Mouse (Mus musculus) kidney, adult 18-20 months (tissue): Measurements from ENCODE around the gene Gm13697.
"Not testable (repeated sequence)": the region's sequence is repeated elsewhere in the genome, so short reads cannot be mapped to it uniquely, and the experiment has no call there.

Experiments
- DNase-seq: peaks from one replicate; pipeline ENCODE4 v3.0.0; 2021

The Gm13697 gene

DNA sequence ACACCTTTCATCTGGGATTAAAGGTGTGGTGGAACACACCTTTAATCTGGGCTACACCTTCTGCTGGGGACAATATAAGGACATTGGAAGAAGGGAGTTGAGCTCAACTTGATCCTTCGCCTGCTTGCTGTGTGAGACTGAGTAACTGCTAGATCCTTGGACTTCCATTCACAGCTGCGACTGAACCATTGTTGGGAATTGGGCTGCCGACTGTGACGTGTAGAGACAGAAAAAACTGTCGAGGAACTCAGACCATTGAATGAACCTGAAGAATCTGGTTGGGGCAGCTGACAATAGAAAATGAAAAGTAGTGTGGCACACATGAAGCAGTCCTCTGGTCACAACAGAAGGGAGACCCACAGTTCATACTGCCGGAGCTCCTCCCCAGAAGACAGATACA, at the start of gene Gm13697:
Gene Gm13697, plus strand, starts transcription at position 301 of the 400 bp plus-strand sequence.
- DNase-seq = not testable (repeated sequence)

DNA sequence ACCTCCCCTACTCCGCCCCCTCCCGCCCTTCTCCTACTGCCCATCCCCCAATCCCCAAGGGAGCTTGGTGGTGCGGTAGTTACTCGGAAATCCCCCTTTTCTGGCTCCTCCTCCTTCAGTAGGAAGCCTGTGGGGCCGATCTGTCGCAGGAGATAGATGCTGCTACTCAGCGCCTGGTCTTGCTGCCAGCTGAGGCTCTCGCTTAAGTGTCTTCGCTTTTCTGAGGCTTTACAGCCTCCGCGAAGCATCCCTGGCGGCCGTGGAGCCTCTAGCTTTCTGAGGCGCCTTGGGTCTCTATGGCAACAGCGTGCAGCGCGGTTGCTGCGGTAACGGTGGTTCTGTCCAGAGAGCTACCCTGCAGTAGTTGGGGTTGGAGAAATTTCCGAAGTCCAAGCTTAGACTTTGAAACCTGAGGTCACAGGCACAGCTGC, 43.6 kb upstream of the Gm13697 start, which contains the start of gene Zswim2:
Gene Zswim2, minus strand, starts transcription at position 298 of the 431 bp plus-strand sequence.
- DNase-seq = peak; percentile 24

DNA sequence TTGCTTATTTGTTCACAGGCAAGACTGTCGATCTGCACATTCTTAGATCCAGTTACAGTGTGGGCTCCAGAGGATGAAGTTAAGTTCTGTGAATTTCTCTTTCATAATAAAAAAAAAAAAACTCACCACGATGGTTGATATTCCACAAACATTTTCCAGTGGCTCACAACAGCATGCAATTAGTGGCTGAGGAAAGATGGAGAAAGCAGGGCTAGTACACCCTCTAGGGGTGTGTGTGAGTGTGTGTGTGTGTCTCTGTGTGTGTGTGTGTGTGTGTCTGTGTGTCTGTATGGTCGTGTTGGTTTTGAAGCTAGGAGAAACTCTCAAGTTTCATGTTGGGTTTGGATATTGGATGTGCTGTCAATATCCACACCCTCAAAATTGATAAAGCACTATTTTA, 43.2 kb upstream of the Gm13697 start:
- DNase-seq = no peak

DNA sequence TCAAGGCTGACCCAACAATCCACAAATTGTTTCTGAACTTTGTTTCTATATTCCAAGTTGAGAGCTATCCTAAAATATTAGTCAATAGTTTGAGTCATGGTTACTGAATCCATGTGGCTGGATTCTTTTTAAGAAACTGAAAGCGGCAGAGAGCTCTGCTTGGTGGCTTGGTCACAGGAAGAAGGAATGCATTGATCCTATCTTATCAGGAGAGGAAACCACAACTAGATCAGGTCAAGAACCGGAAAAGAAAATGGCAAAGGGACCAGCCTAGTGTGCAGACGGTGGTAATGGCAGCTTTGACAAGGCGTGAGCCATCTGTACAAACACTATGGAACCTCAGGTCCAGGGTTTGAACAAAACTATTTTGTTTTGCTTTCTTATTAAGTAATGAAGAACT, 42.8 kb upstream of the Gm13697 start:
- no peak for DNase-seq

DNA sequence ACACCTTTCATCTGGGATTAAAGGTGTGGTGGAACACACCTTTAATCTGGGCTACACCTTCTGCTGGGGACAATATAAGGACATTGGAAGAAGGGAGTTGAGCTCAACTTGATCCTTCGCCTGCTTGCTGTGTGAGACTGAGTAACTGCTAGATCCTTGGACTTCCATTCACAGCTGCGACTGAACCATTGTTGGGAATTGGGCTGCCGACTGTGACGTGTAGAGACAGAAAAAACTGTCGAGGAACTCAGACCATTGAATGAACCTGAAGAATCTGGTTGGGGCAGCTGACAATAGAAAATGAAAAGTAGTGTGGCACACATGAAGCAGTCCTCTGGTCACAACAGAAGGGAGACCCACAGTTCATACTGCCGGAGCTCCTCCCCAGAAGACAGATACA, 29.1 kb upstream of the Gm13697 start, which contains the start of gene Gm13698:
Gene Gm13698, plus strand, starts transcription at position 301 of the 400 bp plus-strand sequence.
- not testable (repeated sequence) for DNase-seq

DNA sequence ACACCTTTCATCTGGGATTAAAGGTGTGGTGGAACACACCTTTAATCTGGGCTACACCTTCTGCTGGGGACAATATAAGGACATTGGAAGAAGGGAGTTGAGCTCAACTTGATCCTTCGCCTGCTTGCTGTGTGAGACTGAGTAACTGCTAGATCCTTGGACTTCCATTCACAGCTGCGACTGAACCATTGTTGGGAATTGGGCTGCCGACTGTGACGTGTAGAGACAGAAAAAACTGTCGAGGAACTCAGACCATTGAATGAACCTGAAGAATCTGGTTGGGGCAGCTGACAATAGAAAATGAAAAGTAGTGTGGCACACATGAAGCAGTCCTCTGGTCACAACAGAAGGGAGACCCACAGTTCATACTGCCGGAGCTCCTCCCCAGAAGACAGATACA, 23.3 kb upstream of the Gm13697 start, which contains the start of gene Gm13693:
Gene Gm13693, plus strand, starts transcription at position 301 of the 400 bp plus-strand sequence.
- not testable (repeated sequence) for DNase-seq

DNA sequence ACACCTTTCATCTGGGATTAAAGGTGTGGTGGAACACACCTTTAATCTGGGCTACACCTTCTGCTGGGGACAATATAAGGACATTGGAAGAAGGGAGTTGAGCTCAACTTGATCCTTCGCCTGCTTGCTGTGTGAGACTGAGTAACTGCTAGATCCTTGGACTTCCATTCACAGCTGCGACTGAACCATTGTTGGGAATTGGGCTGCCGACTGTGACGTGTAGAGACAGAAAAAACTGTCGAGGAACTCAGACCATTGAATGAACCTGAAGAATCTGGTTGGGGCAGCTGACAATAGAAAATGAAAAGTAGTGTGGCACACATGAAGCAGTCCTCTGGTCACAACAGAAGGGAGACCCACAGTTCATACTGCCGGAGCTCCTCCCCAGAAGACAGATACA, 17.5 kb upstream of the Gm13697 start, which contains the start of gene Gm13695:
Gene Gm13695, plus strand, starts transcription at position 301 of the 400 bp plus-strand sequence.
- not testable (repeated sequence) for DNase-seq

DNA sequence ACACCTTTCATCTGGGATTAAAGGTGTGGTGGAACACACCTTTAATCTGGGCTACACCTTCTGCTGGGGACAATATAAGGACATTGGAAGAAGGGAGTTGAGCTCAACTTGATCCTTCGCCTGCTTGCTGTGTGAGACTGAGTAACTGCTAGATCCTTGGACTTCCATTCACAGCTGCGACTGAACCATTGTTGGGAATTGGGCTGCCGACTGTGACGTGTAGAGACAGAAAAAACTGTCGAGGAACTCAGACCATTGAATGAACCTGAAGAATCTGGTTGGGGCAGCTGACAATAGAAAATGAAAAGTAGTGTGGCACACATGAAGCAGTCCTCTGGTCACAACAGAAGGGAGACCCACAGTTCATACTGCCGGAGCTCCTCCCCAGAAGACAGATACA, 11.7 kb upstream of the Gm13697 start, which contains the start of gene Gm13696:
Gene Gm13696, plus strand, starts transcription at position 301 of the 400 bp plus-strand sequence.
- DNase-seq = not testable (repeated sequence)

DNA sequence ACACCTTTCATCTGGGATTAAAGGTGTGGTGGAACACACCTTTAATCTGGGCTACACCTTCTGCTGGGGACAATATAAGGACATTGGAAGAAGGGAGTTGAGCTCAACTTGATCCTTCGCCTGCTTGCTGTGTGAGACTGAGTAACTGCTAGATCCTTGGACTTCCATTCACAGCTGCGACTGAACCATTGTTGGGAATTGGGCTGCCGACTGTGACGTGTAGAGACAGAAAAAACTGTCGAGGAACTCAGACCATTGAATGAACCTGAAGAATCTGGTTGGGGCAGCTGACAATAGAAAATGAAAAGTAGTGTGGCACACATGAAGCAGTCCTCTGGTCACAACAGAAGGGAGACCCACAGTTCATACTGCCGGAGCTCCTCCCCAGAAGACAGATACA, 5.9 kb upstream of the Gm13697 start, which contains the start of gene Gm13694:
Gene Gm13694, plus strand, starts transcription at position 301 of the 400 bp plus-strand sequence.
- not testable (repeated sequence) for DNase-seq

DNA sequence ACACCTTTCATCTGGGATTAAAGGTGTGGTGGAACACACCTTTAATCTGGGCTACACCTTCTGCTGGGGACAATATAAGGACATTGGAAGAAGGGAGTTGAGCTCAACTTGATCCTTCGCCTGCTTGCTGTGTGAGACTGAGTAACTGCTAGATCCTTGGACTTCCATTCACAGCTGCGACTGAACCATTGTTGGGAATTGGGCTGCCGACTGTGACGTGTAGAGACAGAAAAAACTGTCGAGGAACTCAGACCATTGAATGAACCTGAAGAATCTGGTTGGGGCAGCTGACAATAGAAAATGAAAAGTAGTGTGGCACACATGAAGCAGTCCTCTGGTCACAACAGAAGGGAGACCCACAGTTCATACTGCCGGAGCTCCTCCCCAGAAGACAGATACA, 5.7 kb downstream of the Gm13697 start, which contains the start of gene Gm13691:
Gene Gm13691, plus strand, starts transcription at position 301 of the 400 bp plus-strand sequence.
- not testable (repeated sequence) for DNase-seq

DNA sequence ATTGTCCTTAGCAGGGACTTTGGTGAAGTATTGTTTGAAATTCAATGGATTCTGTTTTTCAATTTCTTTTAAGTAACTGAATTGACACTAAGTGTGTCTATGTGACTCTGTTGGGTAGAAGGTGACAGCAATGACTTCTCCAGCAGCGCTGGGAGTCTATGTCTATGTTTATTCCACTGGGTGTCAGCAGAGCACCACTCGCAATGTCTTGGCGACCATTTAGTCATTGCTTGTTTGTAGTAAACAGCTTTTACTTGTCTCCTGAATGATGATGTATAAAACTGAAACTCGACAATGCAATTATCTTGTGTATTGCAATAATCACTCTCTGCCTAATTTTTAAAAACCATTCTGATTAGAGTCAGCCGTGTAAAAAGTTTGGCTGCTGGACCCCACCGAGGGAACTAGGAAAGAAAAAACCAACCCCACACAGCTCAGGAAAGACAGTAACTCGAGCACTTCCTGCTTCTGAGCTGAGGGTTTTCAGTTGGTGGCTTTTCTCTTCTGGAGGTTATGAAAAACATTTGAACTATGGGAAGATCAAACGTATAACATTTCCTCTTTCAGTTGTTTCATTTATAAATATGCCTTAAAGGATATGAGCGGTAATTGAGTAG, 9.2 kb downstream of the Gm13697 start:
- not testable (repeated sequence) for DNase-seq

DNA sequence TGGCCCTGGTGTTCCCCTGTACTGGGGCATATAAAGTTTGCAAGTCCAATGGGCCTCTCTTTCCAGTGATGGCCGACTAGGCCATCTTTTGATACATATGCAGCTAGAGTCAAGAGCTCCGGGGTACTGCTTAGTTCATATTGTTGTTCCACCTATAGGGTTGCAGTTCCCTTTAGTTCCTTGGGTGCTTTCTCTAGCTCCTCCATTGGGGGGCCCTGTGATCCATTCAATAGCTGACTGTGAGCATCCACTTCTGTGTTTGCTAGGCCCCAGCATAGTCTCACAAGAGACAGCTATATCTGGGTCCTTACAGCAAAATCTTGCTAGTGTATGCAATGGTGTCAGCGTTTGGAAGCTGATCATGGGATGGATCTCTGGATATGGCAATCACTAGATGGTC, 10.0 kb downstream of the Gm13697 start:
- DNase-seq = not testable (repeated sequence)

DNA sequence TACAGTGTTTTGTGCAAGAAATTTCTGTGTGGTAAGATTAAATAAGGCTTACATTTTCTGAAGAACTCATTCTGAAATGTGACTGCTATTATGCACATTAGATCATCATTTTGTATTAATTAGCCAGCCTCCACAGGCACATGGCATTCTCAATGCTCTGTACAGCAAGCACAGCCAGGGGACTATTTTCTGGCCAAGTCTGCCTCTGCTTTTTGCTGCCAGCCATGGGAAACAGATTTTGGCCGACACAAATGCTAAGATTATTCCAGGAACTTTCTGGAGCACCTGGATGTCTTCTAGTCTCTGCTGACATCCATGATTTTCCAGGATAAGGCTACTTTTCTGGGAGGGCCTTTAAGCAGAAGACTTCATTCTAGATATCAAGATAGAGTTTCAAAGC, 24.4 kb downstream of the Gm13697 start:
- DNase-seq = no peak

DNA sequence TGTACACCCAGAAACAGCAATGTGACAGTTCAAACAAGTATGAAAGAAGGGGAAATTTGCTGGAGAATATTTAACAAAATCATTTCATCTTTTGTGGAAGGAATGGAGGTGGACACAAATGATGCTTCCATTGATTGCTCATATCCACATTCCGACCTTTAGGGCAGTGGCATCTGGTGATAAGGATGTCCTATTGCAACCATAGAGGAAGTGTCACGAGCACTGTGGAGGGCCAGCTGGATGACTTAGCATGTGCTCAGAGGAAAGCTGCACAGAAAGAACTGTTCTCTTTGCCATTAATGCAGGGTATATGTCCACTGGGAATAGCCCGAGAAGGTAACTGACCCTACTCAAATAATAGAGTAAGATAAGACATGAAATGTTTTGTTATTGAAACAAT, 25.3 kb downstream of the Gm13697 start:
- DNase-seq = no peak

DNA sequence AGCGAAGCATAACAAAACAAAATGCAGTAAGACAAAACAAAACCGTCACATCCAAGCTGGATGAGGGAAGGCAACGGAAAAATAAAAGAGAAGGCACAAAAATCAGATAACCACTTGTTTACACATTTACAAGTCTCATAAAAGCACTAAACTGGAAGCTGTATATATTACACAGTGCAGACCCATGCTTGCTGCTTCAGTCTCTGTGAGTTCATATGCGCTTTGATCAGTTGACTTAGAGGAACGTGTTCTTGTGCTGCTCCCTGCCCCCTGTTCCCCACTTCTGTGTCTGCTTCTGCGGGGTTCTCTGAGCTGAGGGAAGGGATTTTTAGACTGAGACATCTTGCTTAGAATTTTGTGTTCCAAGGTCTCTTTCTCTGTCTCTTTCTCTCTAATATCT, 30.0 kb downstream of the Gm13697 start:
- DNase-seq = no peak

DNA sequence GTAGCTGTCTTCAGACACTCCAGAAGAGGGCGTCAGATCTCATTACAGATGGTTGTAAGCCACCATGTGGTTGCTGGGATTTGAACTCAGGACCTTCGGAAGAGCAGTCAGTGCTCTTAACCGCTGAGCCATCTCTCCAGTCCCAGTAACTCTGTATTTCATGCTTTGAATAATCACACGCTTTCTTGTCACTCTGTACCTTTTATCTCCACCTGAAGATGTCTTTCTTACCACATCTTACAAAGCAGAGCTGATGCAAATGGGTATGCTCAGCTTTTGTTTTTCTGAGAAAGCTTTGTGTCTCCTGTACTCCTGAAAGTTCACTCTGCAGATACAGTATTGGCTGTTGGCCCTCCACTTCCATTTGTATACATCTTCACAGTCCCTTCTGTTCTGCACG, 31.7 kb downstream of the Gm13697 start:
- DNase-seq = not testable (repeated sequence)

DNA sequence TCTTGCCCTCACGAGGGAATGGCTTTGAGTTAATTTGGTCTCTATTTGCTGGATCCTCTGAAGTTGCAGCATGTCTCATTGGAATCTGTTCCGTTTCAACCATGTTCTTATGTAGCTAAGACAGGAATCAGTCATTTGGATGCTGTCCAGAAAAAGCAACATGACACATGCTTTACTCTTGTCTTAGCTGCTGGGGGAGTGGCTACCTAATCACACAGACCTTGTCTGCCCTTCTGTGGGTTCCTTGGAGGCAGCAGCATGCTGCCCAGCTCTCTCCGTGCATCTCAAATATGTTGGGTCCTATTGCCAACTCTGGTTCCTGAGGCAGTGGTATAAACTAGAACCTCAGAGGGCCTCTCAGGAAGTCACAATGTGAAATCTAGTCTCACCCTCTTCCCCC, 33.8 kb downstream of the Gm13697 start:
- DNase-seq = no peak

DNA sequence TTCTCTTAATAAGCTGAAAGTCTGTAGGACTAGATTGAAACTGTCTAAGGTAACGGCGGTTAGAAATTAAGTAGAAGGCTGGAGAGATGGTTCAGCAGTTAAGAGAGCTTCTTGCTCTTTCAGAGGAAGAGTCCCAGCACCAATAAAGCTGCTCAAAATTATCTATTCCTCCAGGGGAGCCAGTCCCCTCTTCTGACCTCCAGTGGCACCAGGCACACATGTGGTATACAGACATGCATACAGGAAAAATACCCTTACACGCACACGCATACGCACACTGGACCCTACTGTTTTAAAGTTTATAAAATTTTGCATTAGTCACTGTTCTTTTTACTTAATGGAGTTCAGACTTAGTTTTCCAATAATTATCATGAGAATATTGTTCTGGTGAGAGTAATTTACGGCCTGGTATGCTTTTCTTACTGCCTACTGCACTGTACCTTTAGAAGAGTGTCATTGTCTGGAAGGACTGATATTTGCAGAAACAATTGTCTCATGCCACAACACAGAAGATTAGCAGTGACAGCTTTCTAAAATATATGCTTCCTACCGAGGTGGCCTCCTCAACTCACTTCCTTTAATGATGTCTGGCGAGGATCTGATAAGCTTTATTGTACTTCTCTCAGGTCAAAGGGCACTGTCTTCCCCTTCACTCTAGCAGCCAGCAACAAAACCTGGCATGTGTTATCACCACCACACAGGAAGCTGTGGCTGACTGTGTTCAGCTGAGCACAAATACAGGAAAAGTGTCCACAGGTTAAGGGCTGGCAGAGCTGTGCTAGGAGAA, 35.2 kb downstream of the Gm13697 start:
- peak; percentile 27 for DNase-seq

DNA sequence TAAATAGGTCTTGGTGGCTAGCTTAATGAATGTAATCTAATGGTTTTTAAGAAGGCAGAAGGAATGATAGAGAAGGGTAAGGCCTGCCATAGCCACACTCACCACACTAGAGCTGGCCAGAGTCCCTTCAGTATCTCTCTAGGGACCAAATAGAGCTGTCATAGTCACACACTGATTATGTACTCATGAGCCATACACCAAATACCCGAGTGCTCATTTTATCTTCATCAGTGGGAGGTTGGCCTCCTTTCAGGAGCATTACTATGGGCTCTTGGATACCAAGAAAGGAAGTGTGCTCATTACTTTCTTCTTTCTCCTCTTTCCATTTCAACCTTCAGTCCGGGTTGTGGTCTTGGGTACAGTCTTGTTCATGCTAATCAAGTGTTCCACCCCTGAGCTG, 37.4 kb downstream of the Gm13697 start:
- DNase-seq = no peak

DNA sequence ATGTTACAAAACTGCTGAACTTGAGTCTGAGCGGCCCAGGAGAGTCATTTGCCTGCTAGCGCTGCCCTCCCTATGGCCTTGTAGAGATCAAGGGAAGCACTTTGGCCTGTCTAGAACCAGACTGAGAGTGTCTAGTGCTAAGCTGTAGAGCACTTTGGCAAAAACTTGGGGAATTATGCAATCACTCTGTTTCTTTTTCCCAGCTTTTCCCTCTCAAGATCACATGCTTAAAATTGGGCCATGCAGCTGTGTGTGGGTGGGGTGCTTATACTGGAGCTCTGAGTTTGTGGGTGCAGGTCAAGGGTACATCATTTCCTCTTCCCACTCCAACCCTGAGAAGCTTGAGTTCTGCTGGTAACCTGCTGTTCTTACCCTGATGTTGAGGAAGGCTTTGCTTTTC, 38.4 kb downstream of the Gm13697 start:
- DNase-seq = no peak

DNA sequence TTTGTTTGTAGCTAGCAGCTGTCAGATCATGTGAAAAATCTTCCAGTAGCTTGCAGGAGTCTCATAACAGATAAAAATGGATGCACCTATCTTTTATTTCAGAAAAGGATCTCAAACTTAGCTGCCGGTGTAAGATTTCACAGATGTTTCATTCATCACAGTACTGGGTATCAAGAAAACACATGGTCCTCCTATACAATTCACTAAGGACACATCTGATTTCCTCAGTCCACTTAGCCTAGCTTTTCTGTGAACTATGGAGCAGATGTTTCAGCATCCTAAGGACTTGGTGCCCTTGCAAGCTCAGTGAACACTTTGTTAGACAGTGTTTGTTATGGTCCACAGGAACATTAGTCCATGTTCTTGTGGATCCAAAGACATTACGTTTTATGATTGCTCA, 38.8 kb downstream of the Gm13697 start:
- DNase-seq = no peak

DNA sequence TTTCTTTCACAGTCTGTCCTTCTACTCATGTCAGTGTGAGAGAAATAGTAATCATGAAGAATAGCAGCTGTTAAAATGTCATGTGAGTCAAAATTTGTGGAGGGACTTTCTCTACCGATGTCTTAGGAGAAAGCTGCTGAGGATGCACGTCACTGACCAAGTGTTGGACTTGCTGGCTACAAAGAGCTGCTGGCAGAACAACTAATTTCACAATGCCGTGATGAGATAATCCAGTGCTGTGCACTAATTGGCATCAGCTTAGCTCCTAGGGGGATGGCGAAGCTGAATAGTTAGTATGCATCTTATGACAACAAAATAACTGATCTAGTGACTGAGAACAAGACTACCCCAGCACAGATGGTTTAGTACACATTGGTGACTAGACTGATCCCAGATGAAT, 40.7 kb downstream of the Gm13697 start:
- DNase-seq = no peak

DNA sequence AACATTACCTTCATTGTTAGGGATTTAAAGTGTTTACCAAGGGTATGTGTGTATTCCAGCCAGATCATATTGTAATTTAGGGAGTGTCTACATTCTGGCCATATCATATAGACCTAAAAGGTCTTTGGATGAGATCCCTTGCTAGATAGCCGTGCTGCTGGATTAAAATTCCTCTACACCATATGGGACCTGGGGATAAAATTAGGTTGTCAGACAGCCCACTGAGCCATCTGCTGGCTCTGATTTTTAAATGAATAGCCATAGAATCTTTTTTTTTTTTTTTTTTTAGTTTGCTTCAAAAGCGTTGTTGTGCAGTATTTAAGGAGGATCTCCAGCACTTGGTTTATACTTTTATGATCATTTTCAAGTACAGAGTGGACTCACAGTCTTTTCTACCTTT, 48.0 kb downstream of the Gm13697 start:
- no peak for DNase-seq

DNA sequence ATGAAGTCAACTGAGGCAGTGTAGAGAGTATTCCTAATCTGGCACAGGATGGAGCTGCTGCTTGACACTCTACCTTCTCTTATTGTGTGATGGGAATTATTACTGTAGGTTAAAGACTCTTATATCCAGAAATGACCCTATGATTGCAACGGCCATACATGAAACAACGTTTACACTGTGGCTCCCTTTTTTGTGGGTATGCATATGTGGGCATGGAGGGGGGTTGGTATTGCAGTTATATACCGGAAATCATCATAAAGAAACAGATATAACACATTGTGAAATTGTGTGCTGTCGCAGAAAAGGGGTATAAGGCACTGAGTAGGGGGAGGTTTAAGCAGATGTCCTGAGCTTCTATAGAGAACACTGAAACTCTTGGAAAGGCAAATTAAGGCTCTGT, 51.5 kb downstream of the Gm13697 start:
- DNase-seq = no peak
